In the genomic region with DNA sequence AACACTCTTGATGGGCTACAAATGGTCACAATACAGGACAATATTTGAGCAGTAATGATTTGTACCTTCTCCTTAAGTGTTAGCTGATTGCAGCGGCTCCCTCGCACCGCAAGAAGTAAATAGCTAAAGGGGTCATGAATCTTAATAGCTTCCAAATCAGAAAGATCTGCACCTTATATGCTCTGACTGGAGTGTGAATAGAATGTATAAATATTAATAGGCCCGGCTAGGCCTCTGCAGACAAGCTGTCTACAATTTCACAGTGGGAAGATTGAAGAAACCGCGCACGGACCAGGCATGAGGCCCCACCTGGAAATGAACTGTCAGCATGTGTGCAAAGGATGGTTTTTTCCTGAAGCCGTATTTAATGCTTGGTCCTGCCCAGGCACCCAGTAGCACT, we compare ENCODE assay signal across 21 mouse cellular contexts.
DNase-seq lines count a peak whose midpoint lies in the region; ATAC-seq lines count a peak whose summit lies in the region.
"Had no signal": no experiment of that assay in that cellular context is flagged by ENCODE, and none has a peak within 500 bp of the region (broad histone marks: within the 10 kb centered on the region; RNA-seq: fewer than 3 reads in every experiment).

No protein-coding gene starts in this region.

- peak; percentile 1 for DNase-seq in hindbrain, embryonic 11.5 days (ENCODE audit: low spot score)
- no peak for DNase-seq in midbrain, embryonic 10.5 days (ENCODE audit: low spot score)
- no peak for DNase-seq in hindbrain, embryonic 14.5 days (ENCODE audit: low spot score)
- no peak for DNase-seq in layer of hippocampus, adult 9-11 months
- DNase-seq: adrenal gland, postnatal 14 days; cerebellum, adult 2 months; cerebellum, postnatal 10 days; gastrocnemius, postnatal 14 days; heart, adult 2 months; heart, postnatal 14 days had no signal

- H3K36me3 ChIP-seq in hindbrain, embryonic 11.5 days (ENCODE audit: control insufficient read depth, insufficient read depth, low read length) = no peaks in the 10 kb centered on the region
- H3K36me3 ChIP-seq in hindbrain, embryonic 16.5 days (ENCODE audit: control insufficient read depth, insufficient read depth, low read length) = no peaks in the 10 kb centered on the region
- H3K36me3 ChIP-seq in midbrain, embryonic 12.5 days = no peaks in the 10 kb centered on the region
- H3K36me3 ChIP-seq in midbrain, embryonic 10.5 days = no peaks in the 10 kb centered on the region
- H3K36me3 ChIP-seq in hindbrain, embryonic 14.5 days (replicated peaks; ENCODE audit: control insufficient read depth, insufficient read depth) = no peaks in the 10 kb centered on the region
- H3K36me3 ChIP-seq in midbrain, embryonic 15.5 days (replicated peaks) = no peaks in the 10 kb centered on the region
- H3K36me3 ChIP-seq: embryonic facial prominence, embryonic 10.5 days; heart, embryonic 15.5 days had no signal

- no peak overlapping the region for H3K4me3 ChIP-seq in hindbrain, embryonic 11.5 days (ENCODE audit: low read depth, low read length)
- H3K4me3 ChIP-seq in hindbrain, embryonic 16.5 days (ENCODE audit: low read length) = no peak overlapping the region
- no peak overlapping the region for H3K4me3 ChIP-seq in midbrain, embryonic 12.5 days
- H3K4me3 ChIP-seq in midbrain, embryonic 10.5 days = no peak overlapping the region
- no peak overlapping the region for H3K4me3 ChIP-seq in hindbrain, embryonic 14.5 days (replicated peaks; ENCODE audit: low read length)
- no peak overlapping the region for H3K4me3 ChIP-seq in midbrain, embryonic 15.5 days
- H3K4me3 ChIP-seq: embryonic facial prominence, embryonic 10.5 days; heart, adult 2 months; heart, embryonic 15.5 days had no signal

- WGBS in hindbrain, embryonic 11.5 days = 59% methylated on average over 8 of the region's 8 CpGs
- WGBS in hindbrain, embryonic 16.5 days = 40% methylated on average over 8 of the region's 8 CpGs
- WGBS in midbrain, embryonic 12.5 days = 61% methylated on average over 8 of the region's 8 CpGs
- WGBS in midbrain, embryonic 10.5 days = 86% methylated on average over 8 of the region's 8 CpGs
- WGBS in hindbrain, embryonic 14.5 days = 41% methylated on average over 8 of the region's 8 CpGs
- WGBS in midbrain, embryonic 15.5 days = 29% methylated on average over 8 of the region's 8 CpGs

- H3K27ac ChIP-seq in hindbrain, embryonic 11.5 days (ENCODE audit: low read depth, low read length) = no peak overlapping the region
- H3K27ac ChIP-seq in hindbrain, embryonic 16.5 days (ENCODE audit: low read depth, low read length) = no peak overlapping the region
- H3K27ac ChIP-seq in midbrain, embryonic 12.5 days (replicated peaks) = peak overlapping the region; percentile 63
- H3K27ac ChIP-seq in midbrain, embryonic 10.5 days (replicated peaks) = no peak overlapping the region
- peak overlapping the region; percentile 16; the same call in 1 of the 2 replicates for H3K27ac ChIP-seq in hindbrain, embryonic 14.5 days
- peak overlapping the region; percentile 53; the same call in 1 of the 2 replicates for H3K27ac ChIP-seq in midbrain, embryonic 15.5 days
- H3K27ac ChIP-seq: embryonic facial prominence, embryonic 10.5 days; heart, adult 2 months; heart, embryonic 15.5 days had no signal

- H3K27me3 ChIP-seq in hindbrain, embryonic 11.5 days (ENCODE audit: control insufficient read depth, insufficient read depth, low read length) = no peaks in the 10 kb centered on the region
- no peaks in the 10 kb centered on the region for H3K27me3 ChIP-seq in hindbrain, embryonic 16.5 days (replicated peaks; ENCODE audit: control insufficient read depth, insufficient read depth, low read length)
- no peaks in the 10 kb centered on the region for H3K27me3 ChIP-seq in midbrain, embryonic 12.5 days
- H3K27me3 ChIP-seq in midbrain, embryonic 10.5 days (ENCODE audit: low read depth, poor library complexity, severe bottlenecking) = no peaks in the 10 kb centered on the region
- H3K27me3 ChIP-seq in hindbrain, embryonic 14.5 days (ENCODE audit: control insufficient read depth, insufficient read depth, low read length) = no peaks in the 10 kb centered on the region
- H3K27me3 ChIP-seq in midbrain, embryonic 15.5 days (replicated peaks) = no peaks in the 10 kb centered on the region
- H3K27me3 ChIP-seq: CH12.LX; heart, embryonic 15.5 days; Patski had no signal

- peak; percentile 67; the same call in 1 of the 2 replicates for ATAC-seq in hindbrain, embryonic 11.5 days (ENCODE audit: low FRiP score)
- no peak for ATAC-seq in hindbrain, embryonic 16.5 days
- peak; percentile 75 for ATAC-seq in midbrain, embryonic 12.5 days (ENCODE audit: low FRiP score, low read depth)
- ATAC-seq in hindbrain, embryonic 14.5 days (ENCODE audit: low FRiP score) = no peak
- ATAC-seq in midbrain, embryonic 15.5 days (replicated peaks) = 0 out of 2 replicates have a peak, but pooled peaks have one; percentile 27
- ATAC-seq: activated CD4-positive, CD25-positive, alpha-beta regulatory T cell, adult 4 months; forebrain, embryonic 16.5 days; inflammation-experienced regulatory T-cells, adult 6 months; Patski had no signal

- no peak overlapping the region for H3K4me2 ChIP-seq in hindbrain, embryonic 11.5 days (replicated peaks; ENCODE audit: low read depth, low read length)
- no peak overlapping the region for H3K4me2 ChIP-seq in hindbrain, embryonic 16.5 days (ENCODE audit: low read length)
- no peak overlapping the region for H3K4me2 ChIP-seq in midbrain, embryonic 12.5 days (replicated peaks)
- no peak overlapping the region for H3K4me2 ChIP-seq in hindbrain, embryonic 14.5 days (replicated peaks)
- H3K4me2 ChIP-seq in midbrain, embryonic 15.5 days = no peak overlapping the region
- H3K4me2 ChIP-seq: heart, embryonic 11.5 days; heart, embryonic 15.5 days had no signal

- H3K9ac ChIP-seq in hindbrain, embryonic 11.5 days (ENCODE audit: low read depth, low read length) = no peak overlapping the region
- H3K9ac ChIP-seq in hindbrain, embryonic 16.5 days (ENCODE audit: low read depth, low read length) = no peak overlapping the region
- H3K9ac ChIP-seq in midbrain, embryonic 12.5 days (replicated peaks) = no peak overlapping the region
- H3K9ac ChIP-seq in hindbrain, embryonic 14.5 days = no peak overlapping the region
- no peak overlapping the region for H3K9ac ChIP-seq in midbrain, embryonic 15.5 days
- H3K9ac ChIP-seq: heart, embryonic 15.5 days had no signal

- H3K9me3 ChIP-seq in hindbrain, embryonic 11.5 days (ENCODE audit: control insufficient read depth, low read length) = no peaks in the 10 kb centered on the region
- no peaks in the 10 kb centered on the region for H3K9me3 ChIP-seq in hindbrain, embryonic 16.5 days (ENCODE audit: control insufficient read depth, low read length)
- no peaks in the 10 kb centered on the region for H3K9me3 ChIP-seq in midbrain, embryonic 12.5 days
- no peaks in the 10 kb centered on the region for H3K9me3 ChIP-seq in midbrain, embryonic 10.5 days (replicated peaks)
- H3K9me3 ChIP-seq in hindbrain, embryonic 14.5 days (ENCODE audit: control insufficient read depth, low read length) = no peaks in the 10 kb centered on the region
- no peaks in the 10 kb centered on the region for H3K9me3 ChIP-seq in midbrain, embryonic 15.5 days
- H3K9me3 ChIP-seq: embryonic facial prominence, embryonic 10.5 days; heart, embryonic 15.5 days had no signal

- H3K4me1 ChIP-seq in hindbrain, embryonic 11.5 days (replicated peaks; ENCODE audit: control insufficient read depth, insufficient read depth, low read length) = no peaks in the 10 kb centered on the region
- no peaks in the 10 kb centered on the region for H3K4me1 ChIP-seq in hindbrain, embryonic 16.5 days (ENCODE audit: control insufficient read depth, insufficient read depth, low read depth, low read length)
- H3K4me1 ChIP-seq in midbrain, embryonic 12.5 days = peaks cover 4% of the 10 kb centered on the region; the same call in 1 of the 2 replicates
- H3K4me1 ChIP-seq in midbrain, embryonic 10.5 days = no peaks in the 10 kb centered on the region
- H3K4me1 ChIP-seq in hindbrain, embryonic 14.5 days (replicated peaks; ENCODE audit: control insufficient read depth, insufficient read depth, low read length) = 0 out of 2 replicates have a peak, but pooled peaks cover 7% of the 10 kb centered on the region
- peaks cover 9% of the 10 kb centered on the region; the same call in 1 of the 2 replicates for H3K4me1 ChIP-seq in midbrain, embryonic 15.5 days
- H3K4me1 ChIP-seq: embryonic facial prominence, embryonic 10.5 days; heart, embryonic 15.5 days had no signal

Comparison
In these comparisons a context has a peak if more than half of its experiments do, and no peak if none do; other contexts are left out.
1. ATAC-seq: peak in hindbrain, embryonic 11.5 days (single experiment), midbrain, embryonic 12.5 days (single experiment) and midbrain, embryonic 15.5 days (single experiment); none in hindbrain, embryonic 16.5 days (single experiment) and hindbrain, embryonic 14.5 days (single experiment).
2. H3K27ac ChIP-seq: peak in midbrain, embryonic 12.5 days (single experiment), hindbrain, embryonic 14.5 days (single experiment) and midbrain, embryonic 15.5 days (single experiment); none in hindbrain, embryonic 11.5 days (single experiment), hindbrain, embryonic 16.5 days (single experiment) and midbrain, embryonic 10.5 days (single experiment).